8 mouse cellular contexts compared by ENCODE assay signal in genomic region chr2:28923912-28924311, GRCm38 (mm10). TPM values are rescaled to one million over a fixed set of nuclear protein-coding genes. Genes with fewer than 3 reads are reported as not detected.
DNase-seq lines count a peak whose midpoint lies in the region; TF ChIP-seq lines count a peak whose summit lies in the region.

No protein-coding gene starts in this region.

- no peak overlapping the region for H3K4me3 ChIP-seq in thymus, adult 2 months (ENCODE audit: control insufficient read depth, insufficient read depth, low read length)
- no peak overlapping the region for H3K4me3 ChIP-seq in lung, adult 2 months (replicated peaks; ENCODE audit: extremely low read depth, low read depth, low read length)

- H3K4me1 ChIP-seq in thymus, adult 2 months (replicated peaks; ENCODE audit: control insufficient read depth, insufficient read depth, low read length), result no peaks in the 10 kb centered on the region
- no peaks in the 10 kb centered on the region for H3K4me1 ChIP-seq in lung, adult 2 months (ENCODE audit: control insufficient read depth, insufficient read depth, low read length)

- H3K36me3 ChIP-seq in thymus, adult 2 months (ENCODE audit: control insufficient read depth, insufficient read depth, low read length), result no peaks in the 10 kb centered on the region

- WGBS in thymus, adult 2 months, result 7% methylated on average over 4 of the region's 4 CpGs
- 4% methylated on average over 4 of the region's 4 CpGs for WGBS in lung, adult 2 months

- DNase-seq in thymus, adult 2 months, result peak; percentile 25
- no peak for DNase-seq in thymus, adult 18-20 months
- peak; percentile 62 for DNase-seq in cerebellum, adult 9-10 months
- DNase-seq in frontal cortex, postnatal 14 days (ENCODE audit: low spot score in 2 of 2), result peak; percentile 16 to 61
- peak; percentile 21 to 84 for DNase-seq in kidney, postnatal 36 days
- DNase-seq in lung, adult 2 months, result peak; percentile 45
- peak; percentile 62 for DNase-seq in ovary, postnatal 36 days (ENCODE audit: low spot score)
- peak; percentile 68 for DNase-seq in urinary bladder, postnatal 14 days (ENCODE audit: low spot score)

- H3K27ac ChIP-seq in thymus, adult 2 months (ENCODE audit: control insufficient read depth, insufficient read depth, low read length), result no peak overlapping the region

- TF ChIP-seq POLR2A in thymus, adult 2 months (IDR thresholded peaks at IDR 0.05; ENCODE audit: control insufficient read depth, extremely low read depth, insufficient read depth, low read length, poor library complexity), result no peak
- no peak for TF ChIP-seq POLR2A in lung, adult 2 months (IDR thresholded peaks at IDR 0.05; ENCODE audit: borderline replicate concordance, extremely low read depth, low read depth, low read length)

- H3K27me3 ChIP-seq in thymus, adult 2 months (ENCODE audit: control insufficient read depth, insufficient read depth, low read length), result peaks cover 6% of the 10 kb centered on the region; the same call in 1 of the 2 replicates

- TF ChIP-seq CTCF in thymus, adult 2 months (IDR thresholded peaks at IDR 0.05; ENCODE audit: borderline replicate concordance, control insufficient read depth, extremely low read depth, insufficient read depth, low read length, poor library complexity), result no peak
- peak; percentile 92 for TF ChIP-seq CTCF in lung, adult 2 months (IDR thresholded peaks at IDR 0.05; ENCODE audit: insufficient read depth, low read length)

RNA-seq across cellular contexts. Expression of gene Barhl1, which starts 7.4 kb away (rescaled TPM):
- polyA plus RNA-seq in thymus, adult 2 months (2012; rRNA removed), result 0.13 and 0.14 TPM in 2 replicates
- polyA plus RNA-seq in lung, adult 2 months (2012; rRNA removed), result 0.58 and 0.70 TPM in 2 replicates

Comparison
In these comparisons a context has a peak if more than half of its experiments do, and no peak if none do; other contexts are left out.
1. DNase-seq: peak in thymus, adult 2 months (single experiment), cerebellum, adult 9-10 months (single experiment), frontal cortex, postnatal 14 days (2 of 2), kidney, postnatal 36 days (2 of 2), lung, adult 2 months (single experiment), ovary, postnatal 36 days (single experiment) and urinary bladder, postnatal 14 days (single experiment); none in thymus, adult 18-20 months (0 of 2).